Comparison of ENCODE assay signal across 23 mouse cellular contexts in genomic region chr11:46396860-46397179, GRCm38 (mm10). TPM values are rescaled to one million over a fixed set of nuclear protein-coding genes. Genes with fewer than 3 reads are reported as not detected.
DNase-seq lines count a peak whose midpoint lies in the region; ATAC-seq lines count a peak whose summit lies in the region.
"Had no signal": no experiment of that assay in that cellular context is flagged by ENCODE, and none has a peak within 500 bp of the region (broad histone marks: within the 10 kb centered on the region; RNA-seq: fewer than 3 reads in every experiment).

No protein-coding gene starts in this region.

- ATAC-seq in frontal cortex, adult (ENCODE audit: low TSS enrichment), result peak; percentile 86
- no peak for ATAC-seq in granulocyte monocyte progenitor cell, adult 5-6 weeks (replicated peaks; ENCODE audit: poor library complexity, severe bottlenecking)
- ATAC-seq: CD4-positive, CD25-positive, alpha-beta regulatory T cell, adult 4 months; forebrain, embryonic 13.5 days; forebrain, postnatal 0 days; inflammation-experienced regulatory T-cells, adult 6 months had no signal

- DNase-seq in frontal cortex, postnatal 25 days (ENCODE audit: low spot score in 2 of 2), result no peak
- peak; percentile 3 to 57 for DNase-seq in left cerebral cortex, postnatal 25 days (ENCODE audit: low spot score in 2 of 2)
- DNase-seq in left cerebral cortex, postnatal 10 days (ENCODE audit: extremely low spot score in 1 of 2, low spot score in 2 of 2), result no peak
- DNase-seq in right cerebral cortex, postnatal 36 days (ENCODE audit: low spot score in 2 of 2), result peak; percentile 14 to 15
- DNase-seq in right cerebral cortex, postnatal 25 days, result no peak
- peak; percentile 31 for DNase-seq in induced T-regulatory cell, adult 2 months (ENCODE audit: low read depth)
- DNase-seq: adrenal gland, postnatal 10 days; B cell, adult 2 months; cerebellum, adult 11-12 months; cerebellum, adult 9-10 months; cerebellum, postnatal 25 days; forebrain, postnatal 0 days; gastrocnemius, postnatal 36 days; heart, adult 18-20 months; heart, postnatal 36 days had no signal

- intact Hi-C loops in left cerebral cortex, postnatal 25 days (cut with DNase I), result no loop called here
- intact Hi-C loops in left cerebral cortex, postnatal 10 days (cut with DNase I), result no loop called here

RNA-seq across cellular contexts. Expression of gene Fam71b, which starts 0.5 kb away (rescaled TPM):
- total RNA-seq in left cerebral cortex, postnatal 25 days (2021), result not detected
- total RNA-seq in left cerebral cortex, postnatal 10 days (2021), result not detected
- 1.6 TPM in 1 of 2 replicates, not detected in the other for total RNA-seq in granulocyte monocyte progenitor cell, adult 5-6 weeks (2014; fragmentation: Nextera tagmentation)
- not detected in 2 replicates for total RNA-seq in granulocyte monocyte progenitor cell, adult 5-6 weeks (2017)
- total RNA-seq: adrenal gland, postnatal 10 days; adrenal gland, postnatal 4 days; forebrain, postnatal 0 days; gastrocnemius, adult 8-10 months; gastrocnemius, postnatal 36 days; heart, adult 18-20 months; heart, postnatal 36 days; MEL had no signal

RNA-seq across cellular contexts. Expression of gene Itk, which starts 7.5 kb away (rescaled TPM):
- under 1 TPM; 0.28 to 0.32 TPM for total RNA-seq in left cerebral cortex, postnatal 25 days (2021)
- under 1 TPM; 0.34 to 0.41 TPM for total RNA-seq in left cerebral cortex, postnatal 10 days (2021)
- 0.28 TPM in 1 of 2 replicates, not detected in the other for total RNA-seq in granulocyte monocyte progenitor cell, adult 5-6 weeks (2014; fragmentation: Nextera tagmentation)
- total RNA-seq in granulocyte monocyte progenitor cell, adult 5-6 weeks (2017), result 0.21 and 0.26 TPM in 2 replicates
- total RNA-seq: gastrocnemius, adult 8-10 months; MEL had no signal

RNA-seq across cellular contexts. Expression of gene Med7, which starts 39.9 kb away (rescaled TPM):
- 10 to 100 TPM; 30.9 to 32.5 TPM for total RNA-seq in left cerebral cortex, postnatal 25 days (2021)
- total RNA-seq in left cerebral cortex, postnatal 10 days (2021), result 10 to 100 TPM; 31.5 to 33.6 TPM
- 26.5 and 58.6 TPM in 2 replicates for total RNA-seq in granulocyte monocyte progenitor cell, adult 5-6 weeks (2014; fragmentation: Nextera tagmentation)
- total RNA-seq in granulocyte monocyte progenitor cell, adult 5-6 weeks (2017), result 16.6 and 17.4 TPM in 2 replicates

RNA-seq across cellular contexts. Expression of gene Havcr2, which starts 57.9 kb away (rescaled TPM):
- 1 to 10 TPM; 2.0 to 2.2 TPM for total RNA-seq in left cerebral cortex, postnatal 25 days (2021)
- 1 to 10 TPM in 1 of 2 experiments, under 1 TPM in 1; 0.87 to 1.5 TPM for total RNA-seq in left cerebral cortex, postnatal 10 days (2021)
- total RNA-seq in granulocyte monocyte progenitor cell, adult 5-6 weeks (2014; fragmentation: Nextera tagmentation), result 0.28 TPM in 1 of 2 replicates, not detected in the other
- total RNA-seq in granulocyte monocyte progenitor cell, adult 5-6 weeks (2017), result 0.05 and 0.56 TPM in 2 replicates
- total RNA-seq: gastrocnemius, postnatal 36 days had no signal

Comparison
In these comparisons a context has a peak if more than half of its experiments do, and no peak if none do; other contexts are left out.
1. DNase-seq: peak in left cerebral cortex, postnatal 25 days (2 of 2), right cerebral cortex, postnatal 36 days (2 of 2) and induced T-regulatory cell, adult 2 months (single experiment); none in frontal cortex, postnatal 25 days (0 of 2), left cerebral cortex, postnatal 10 days (0 of 2) and right cerebral cortex, postnatal 25 days (single experiment).